Mouse (Mus musculus): ENCODE measurements around the gene Syne2.

Gene Syne2

GRCm38 (mm10) chr12:75817959-75818452, at the start of gene Syne2:
Syne2 (plus strand) TSS chr12:75818134.
- DNase-seq, result peak; percentile 85 to 90

- no peak for DNase-seq
Measured at GRCm38 (mm10) chr12:75771410-75771809, 46.5 kb upstream of the Syne2 start.

- peak; percentile 44 to 75 for DNase-seq
Measured at GRCm38 (mm10) chr12:75772424-75773034, 45.4 kb upstream of the Syne2 start.

GRCm38 (mm10) chr12:75781445-75781844, 36.5 kb upstream of the Syne2 start:
- no peak for DNase-seq

GRCm38 (mm10) chr12:75781995-75782394, 35.9 kb upstream of the Syne2 start:
- DNase-seq, result no peak

- DNase-seq, result no peak
Measured at GRCm38 (mm10) chr12:75784271-75784751, 33.6 kb upstream of the Syne2 start.

- DNase-seq, result peak in 1 of 2 experiments; percentile 27
Measured at GRCm38 (mm10) chr12:75786681-75787080, 31.3 kb upstream of the Syne2 start.

- DNase-seq, result no peak
Measured at GRCm38 (mm10) chr12:75789451-75789850, 28.5 kb upstream of the Syne2 start.

- DNase-seq, result no peak
Measured at GRCm38 (mm10) chr12:75794527-75794926, 23.4 kb upstream of the Syne2 start.

- DNase-seq, result peak; percentile 22 to 41
Measured at GRCm38 (mm10) chr12:75796510-75796909, 21.4 kb upstream of the Syne2 start.

- DNase-seq, result no peak
Measured at GRCm38 (mm10) chr12:75806281-75806680, 11.7 kb upstream of the Syne2 start.

GRCm38 (mm10) chr12:75813766-75814165, 4.2 kb upstream of the Syne2 start:
- no peak for DNase-seq

GRCm38 (mm10) chr12:75814551-75814950, 3.4 kb upstream of the Syne2 start:
- no peak for DNase-seq

- no peak for DNase-seq
Measured at GRCm38 (mm10) chr12:75816981-75817856, 715 bp upstream of the Syne2 start.

- peak; percentile 63 to 77 for DNase-seq
Measured at GRCm38 (mm10) chr12:75818453-75819434, 810 bp downstream of the Syne2 start.

GRCm38 (mm10) chr12:75819481-75819880, 1.5 kb downstream of the Syne2 start:
- no peak for DNase-seq

GRCm38 (mm10) chr12:75820216-75820615, 2.3 kb downstream of the Syne2 start:
- no peak for DNase-seq

- no peak for DNase-seq
Measured at GRCm38 (mm10) chr12:75822122-75822521, 4.2 kb downstream of the Syne2 start.

GRCm38 (mm10) chr12:75823475-75823874, 5.5 kb downstream of the Syne2 start:
- no peak for DNase-seq

GRCm38 (mm10) chr12:75825458-75825857, 7.5 kb downstream of the Syne2 start:
- no peak for DNase-seq

GRCm38 (mm10) chr12:75826699-75827353, 8.9 kb downstream of the Syne2 start:
- DNase-seq, result peak; percentile 49 to 81

GRCm38 (mm10) chr12:75827751-75828150, 9.8 kb downstream of the Syne2 start:
- no peak for DNase-seq
